14 mouse cellular contexts compared by ENCODE assay signal in genomic region chr13:73476259-73476658, GRCm38 (mm10). TPM values are rescaled to one million over a fixed set of nuclear protein-coding genes. Genes with fewer than 3 reads are reported as not detected.
DNase-seq lines count a peak whose midpoint lies in the region; ATAC-seq lines count a peak whose summit lies in the region.
"Had no signal": no experiment of that assay in that cellular context is flagged by ENCODE, and none has a peak within 500 bp of the region (broad histone marks: within the 10 kb centered on the region; RNA-seq: fewer than 3 reads in every experiment).

No protein-coding gene starts in this region.

- peaks cover 43% of the 10 kb centered on the region for H3K4me1 ChIP-seq in heart, embryonic 10.5 days
- peaks cover 98% of the 10 kb centered on the region for H3K4me1 ChIP-seq in liver, embryonic 13.5 days (replicated peaks)
- no peaks in the 10 kb centered on the region for H3K4me1 ChIP-seq in midbrain, embryonic 11.5 days (ENCODE audit: control insufficient read depth, insufficient read depth, low read length)
- peaks cover 7% of the 10 kb centered on the region; the same call in 1 of the 2 replicates for H3K4me1 ChIP-seq in hindbrain, embryonic 12.5 days

- H3K4me2 ChIP-seq in liver, embryonic 13.5 days, result peak overlapping the region; percentile 86
- H3K4me2 ChIP-seq in midbrain, embryonic 11.5 days, result no peak overlapping the region
- no peak overlapping the region for H3K4me2 ChIP-seq in hindbrain, embryonic 12.5 days (replicated peaks)
- H3K4me2 ChIP-seq: forebrain, embryonic 12.5 days; midbrain, embryonic 13.5 days had no signal

- H3K36me3 ChIP-seq in heart, embryonic 10.5 days, result 0 out of 2 replicates have a peak, but pooled peaks cover 6% of the 10 kb centered on the region
- H3K36me3 ChIP-seq in liver, embryonic 13.5 days, result peaks cover 66% of the 10 kb centered on the region
- H3K36me3 ChIP-seq in midbrain, embryonic 11.5 days (ENCODE audit: control insufficient read depth, insufficient read depth, low read length), result no peaks in the 10 kb centered on the region
- 0 out of 2 replicates have a peak, but pooled peaks cover 4% of the 10 kb centered on the region for H3K36me3 ChIP-seq in hindbrain, embryonic 12.5 days
- H3K36me3 ChIP-seq: midbrain, embryonic 13.5 days had no signal

- ATAC-seq in liver, embryonic 13.5 days (ENCODE audit: low read depth), result no peak
- no peak for ATAC-seq in midbrain, embryonic 11.5 days (ENCODE audit: low FRiP score)
- no peak for ATAC-seq in hindbrain, embryonic 12.5 days (ENCODE audit: low FRiP score)
- ATAC-seq: inflammation-experienced regulatory T-cells, adult 6 months; midbrain, embryonic 13.5 days had no signal

- H3K9ac ChIP-seq in liver, embryonic 13.5 days, result peak overlapping the region; percentile 99
- H3K9ac ChIP-seq in midbrain, embryonic 11.5 days (ENCODE audit: low read length), result no peak overlapping the region
- no peak overlapping the region for H3K9ac ChIP-seq in hindbrain, embryonic 12.5 days
- H3K9ac ChIP-seq: forebrain, embryonic 12.5 days; midbrain, embryonic 13.5 days had no signal

- peak overlapping the region; percentile 69 for H3K27ac ChIP-seq in heart, embryonic 10.5 days
- peak overlapping the region; percentile 99 for H3K27ac ChIP-seq in liver, embryonic 13.5 days
- no peak overlapping the region for H3K27ac ChIP-seq in midbrain, embryonic 11.5 days (ENCODE audit: low read depth, low read length)
- no peak overlapping the region for H3K27ac ChIP-seq in hindbrain, embryonic 12.5 days
- H3K27ac ChIP-seq: forebrain, embryonic 12.5 days; midbrain, embryonic 13.5 days; stomach, postnatal 0 days had no signal

- no peaks in the 10 kb centered on the region for H3K9me3 ChIP-seq in heart, embryonic 10.5 days
- no peaks in the 10 kb centered on the region for H3K9me3 ChIP-seq in liver, embryonic 13.5 days (replicated peaks)
- H3K9me3 ChIP-seq in midbrain, embryonic 11.5 days (ENCODE audit: control insufficient read depth, low read length), result no peaks in the 10 kb centered on the region
- H3K9me3 ChIP-seq in hindbrain, embryonic 12.5 days (replicated peaks), result no peaks in the 10 kb centered on the region
- H3K9me3 ChIP-seq: forebrain, embryonic 12.5 days; midbrain, embryonic 13.5 days had no signal

- no peak overlapping the region for H3K4me3 ChIP-seq in heart, embryonic 10.5 days
- peak overlapping the region; percentile 45; the same call in 1 of the 2 replicates for H3K4me3 ChIP-seq in liver, embryonic 13.5 days (replicated peaks)
- H3K4me3 ChIP-seq in midbrain, embryonic 11.5 days (ENCODE audit: low read depth, low read length), result no peak overlapping the region
- H3K4me3 ChIP-seq in hindbrain, embryonic 12.5 days, result no peak overlapping the region
- H3K4me3 ChIP-seq: forebrain, embryonic 12.5 days; midbrain, embryonic 13.5 days had no signal

- DNase-seq in heart, embryonic 10.5 days (ENCODE audit: low spot score), result no peak
- DNase-seq in heart, postnatal 4 days, result no peak
- peak; percentile 71 for DNase-seq in 416B (ENCODE audit: low read depth)
- DNase-seq in adipocyte (ENCODE audit: low spot score), result peak; percentile 12
- DNase-seq in liver, embryonic 13.5 days, result no peak
- DNase-seq in midbrain, embryonic 11.5 days (ENCODE audit: low spot score, missing footprints), result no peak
- DNase-seq: adrenal gland, adult 8-10 months; kidney, postnatal 10 days; layer of hippocampus, postnatal 36 days had no signal

- H3K27me3 ChIP-seq in heart, embryonic 10.5 days (ENCODE audit: insufficient read depth, poor library complexity, severe bottlenecking), result no peaks in the 10 kb centered on the region
- no peaks in the 10 kb centered on the region for H3K27me3 ChIP-seq in liver, embryonic 13.5 days
- H3K27me3 ChIP-seq in midbrain, embryonic 11.5 days (ENCODE audit: control insufficient read depth, insufficient read depth, low read length), result no peaks in the 10 kb centered on the region
- no peaks in the 10 kb centered on the region for H3K27me3 ChIP-seq in hindbrain, embryonic 12.5 days
- H3K27me3 ChIP-seq: forebrain, embryonic 12.5 days; midbrain, embryonic 13.5 days had no signal

- 85% methylated on average over 5 of the region's 5 CpGs for WGBS in heart, embryonic 10.5 days
- 53% methylated on average over 5 of the region's 5 CpGs for WGBS in liver, embryonic 13.5 days (ENCODE audit: insufficient replicate concordance)
- 91% methylated on average over 5 of the region's 5 CpGs for WGBS in midbrain, embryonic 11.5 days
- WGBS in hindbrain, embryonic 12.5 days, result 91% methylated on average over 5 of the region's 5 CpGs

RNA-seq across cellular contexts. Expression of gene Lpcat1, which starts 9.3 kb away (rescaled TPM):
- 31.9 and 39.6 TPM in 2 replicates for polyA plus RNA-seq in heart, embryonic 10.5 days (2016; fragmentation: Nextera tagmentation; extraction: Ambion mirVana)
- 10 to 100 TPM; 12.7 to 14.2 TPM for total RNA-seq in heart, postnatal 4 days (2021)
- 77.9 and 83.7 TPM in 2 replicates for polyA plus RNA-seq in liver, embryonic 13.5 days (2015; fragmentation: Nextera tagmentation; extraction: Ambion mirVana)
- 52.0 and 53.5 TPM in 2 replicates for polyA plus RNA-seq in midbrain, embryonic 11.5 days (2014; fragmentation: Nextera tagmentation; extraction: Ambion mirVana)
- 67.0 and 68.4 TPM in 2 replicates for polyA plus RNA-seq in hindbrain, embryonic 12.5 days (2016; fragmentation: Nextera tagmentation; extraction: Ambion mirVana)

Comparison
In these comparisons a context has a peak if more than half of its experiments do, and no peak if none do; other contexts are left out.
1. DNase-seq: peak in 416B (single experiment) and adipocyte (single experiment); none in heart, embryonic 10.5 days (single experiment), heart, postnatal 4 days (single experiment), liver, embryonic 13.5 days (single experiment) and midbrain, embryonic 11.5 days (single experiment).
2. H3K27ac ChIP-seq: peak in heart, embryonic 10.5 days (single experiment) and liver, embryonic 13.5 days (single experiment); none in midbrain, embryonic 11.5 days (single experiment) and hindbrain, embryonic 12.5 days (single experiment).